Mouse (Mus musculus): ENCODE measurements around the gene Gm8773. TPM values are rescaled to one million over a fixed set of nuclear protein-coding genes. Genes with fewer than 3 reads are reported as not detected.

The Gm8773 gene
- 14.4 and 14.7 TPM in 2 replicates for polyA plus RNA-seq (2015; fragmentation: Nextera tagmentation; extraction: Ambion mirVana)

GRCm38 (mm10) chr5:5573749-5574317, at the start of gene Gm8773:
Gene Gm8773 (plus strand): TSS chr5:5573799.
- H3K27ac ChIP-seq (replicated peaks), result no peak within 1 kb of the TSS
- WGBS, result 1% methylated on average over 24 of the region's 24 CpGs

GRCm38 (mm10) chr5:5533656-5534420, 39.8 kb upstream of the Gm8773 start:
- Histone ChIP-seq H3K36me3 (peaks cover 9% of the 10 kb centered on the region), H3K4me2 (no peak overlapping the region), H3K9me3 (no peaks in the 10 kb centered on the region), H3K9ac (no peak overlapping the region), H3K27ac (replicated peaks) (no peak overlapping the region), H3K4me1 (replicated peaks) (no peaks in the 10 kb centered on the region), H3K4me3 (no peak overlapping the region), H3K27me3 (no peaks in the 10 kb centered on the region)
- ATAC-seq (ENCODE audit: low read depth), result no peak
- WGBS, result 93% methylated on average over 3 of the region's 3 CpGs

More at GRCm38 (mm10) chr5:5573749-5574317, at the start of gene Gm8773:
- Histone ChIP-seq H3K4me3 (peak within 1 kb of the TSS; percentile 45), H3K9me3 (no peaks in the 10 kb centered on the region), H3K27me3 (no peaks in the 10 kb centered on the region; the same call in 1 of the 2 replicates), H3K36me3 (no peaks in the 10 kb centered on the region), H3K4me1 (replicated peaks) (peaks cover 4% of the 10 kb centered on the region; the same call in 1 of the 2 replicates), H3K9ac (peak within 1 kb of the TSS; percentile 61), H3K4me2 (peak within 1 kb of the TSS; percentile 65)
- ATAC-seq (ENCODE audit: low read depth), result peak; percentile 90

GRCm38 (mm10) chr5:5536131-5536530, 37.5 kb upstream of the Gm8773 start:
- H3K4me1 ChIP-seq (replicated peaks), result no peaks in the 10 kb centered on the region
- H3K4me3 ChIP-seq, result no peak overlapping the region
- WGBS, result 96% methylated on average over 1 of the region's 1 CpGs
- H3K27me3 ChIP-seq, result no peaks in the 10 kb centered on the region
- no peak overlapping the region for H3K9ac ChIP-seq
- no peak overlapping the region for H3K4me2 ChIP-seq
- no peaks in the 10 kb centered on the region for H3K9me3 ChIP-seq
- H3K36me3 ChIP-seq, result peaks cover 23% of the 10 kb centered on the region
- H3K27ac ChIP-seq (replicated peaks), result no peak overlapping the region
- ATAC-seq (ENCODE audit: low read depth), result no peak

- 87% methylated on average over 3 of the region's 3 CpGs for WGBS
- no peak overlapping the region for H3K9ac ChIP-seq
- no peak overlapping the region for H3K4me3 ChIP-seq
- peaks cover 52% of the 10 kb centered on the region for H3K36me3 ChIP-seq
- no peak overlapping the region for H3K4me2 ChIP-seq
- H3K27me3 ChIP-seq, result no peaks in the 10 kb centered on the region
- no peak overlapping the region for H3K27ac ChIP-seq (replicated peaks)
- no peak for ATAC-seq (ENCODE audit: low read depth)
- no peaks in the 10 kb centered on the region for H3K4me1 ChIP-seq (replicated peaks)
- no peaks in the 10 kb centered on the region for H3K9me3 ChIP-seq
Measured at GRCm38 (mm10) chr5:5539771-5540170, 33.8 kb upstream of the Gm8773 start.

GRCm38 (mm10) chr5:5540385-5540784, 33.2 kb upstream of the Gm8773 start:
- Histone ChIP-seq H3K4me3 (no peak overlapping the region), H3K27ac (replicated peaks) (no peak overlapping the region), H3K9me3 (no peaks in the 10 kb centered on the region), H3K36me3 (peaks cover 53% of the 10 kb centered on the region), H3K4me2 (no peak overlapping the region), H3K27me3 (no peaks in the 10 kb centered on the region), H3K4me1 (replicated peaks) (no peaks in the 10 kb centered on the region), H3K9ac (no peak overlapping the region)
- 78% methylated on average over 3 of the region's 3 CpGs for whole genome bisulfite sequencing
- no peak for ATAC-seq (ENCODE audit: low read depth)

GRCm38 (mm10) chr5:5551110-5551509, 22.5 kb upstream of the Gm8773 start:
- H3K36me3 ChIP-seq, result peaks cover 63% of the 10 kb centered on the region
- ATAC-seq (ENCODE audit: low read depth), result no peak
- no peak overlapping the region for H3K4me2 ChIP-seq
- H3K27ac ChIP-seq (replicated peaks), result no peak overlapping the region
- H3K9me3 ChIP-seq, result no peaks in the 10 kb centered on the region
- no peaks in the 10 kb centered on the region for H3K4me1 ChIP-seq (replicated peaks)
- WGBS, result 100% methylated on average over 1 of the region's 1 CpGs
- H3K9ac ChIP-seq, result no peak overlapping the region
- H3K27me3 ChIP-seq, result no peaks in the 10 kb centered on the region
- no peak overlapping the region for H3K4me3 ChIP-seq

- Histone ChIP-seq H3K4me2 (peak within 1 kb of the TSS; percentile 67), H3K27me3 (no peaks in the 10 kb centered on the region), H3K27ac (replicated peaks) (peak within 1 kb of the TSS; percentile 80), H3K9me3 (no peaks in the 10 kb centered on the region), H3K4me1 (replicated peaks) (peaks cover 18% of the 10 kb centered on the region), H3K36me3 (peaks cover 11% of the 10 kb centered on the region), H3K4me3 (peak within 1 kb of the TSS; percentile 70), H3K9ac (peak within 1 kb of the TSS; percentile 77)
- under 1% methylated on average over 43 of the region's 43 CpGs for WGBS
- peak; percentile 100 for ATAC-seq (ENCODE audit: low read depth)
Measured at GRCm38 (mm10) chr5:5559079-5559740, 14.4 kb upstream of the Gm8773 start, which contains the start of gene Gtpbp10. Gene Gtpbp10 (minus strand): TSS chr5:5559538.

GRCm38 (mm10) chr5:5559798-5560197, 13.8 kb upstream of the Gm8773 start:
- peak overlapping the region; percentile 77 for H3K9ac ChIP-seq
- H3K27ac ChIP-seq (replicated peaks), result peak overlapping the region; percentile 80

GRCm38 (mm10) chr5:5561041-5561706, 12.4 kb upstream of the Gm8773 start:
- Histone ChIP-seq H3K4me2 (no peak overlapping the region), H3K27ac (replicated peaks) (no peak overlapping the region), H3K36me3 (no peaks in the 10 kb centered on the region), H3K4me3 (no peak overlapping the region), H3K9me3 (no peaks in the 10 kb centered on the region), H3K4me1 (replicated peaks) (peaks cover 18% of the 10 kb centered on the region), H3K27me3 (no peaks in the 10 kb centered on the region), H3K9ac (no peak overlapping the region)
- 73% methylated on average over 4 of the region's 4 CpGs for WGBS
- ATAC-seq (ENCODE audit: low read depth), result no peak

More at GRCm38 (mm10) chr5:5559798-5560197, 13.8 kb upstream of the Gm8773 start:
- 48% methylated on average over 8 of the region's 8 CpGs for WGBS
- peak; percentile 28; the same call in 1 of the 2 replicates for ATAC-seq (ENCODE audit: low read depth)
- Histone ChIP-seq H3K9me3 (no peaks in the 10 kb centered on the region), H3K4me3 (peak overlapping the region; percentile 70), H3K4me1 (replicated peaks) (peaks cover 18% of the 10 kb centered on the region), H3K27me3 (no peaks in the 10 kb centered on the region), H3K36me3 (peaks cover 5% of the 10 kb centered on the region), H3K4me2 (peak overlapping the region; percentile 67)

- WGBS, result 76% methylated on average over 3 of the region's 3 CpGs
- H3K9ac ChIP-seq, result no peak overlapping the region
- H3K27me3 ChIP-seq, result no peaks in the 10 kb centered on the region
- no peaks in the 10 kb centered on the region for H3K9me3 ChIP-seq
- peaks cover 18% of the 10 kb centered on the region for H3K4me1 ChIP-seq (replicated peaks)
- H3K36me3 ChIP-seq, result no peaks in the 10 kb centered on the region
- H3K4me3 ChIP-seq, result no peak overlapping the region
- H3K27ac ChIP-seq (replicated peaks), result no peak overlapping the region
- ATAC-seq (ENCODE audit: low read depth), result no peak
- H3K4me2 ChIP-seq, result no peak overlapping the region
Measured at GRCm38 (mm10) chr5:5562435-5562834, 11.2 kb upstream of the Gm8773 start.

GRCm38 (mm10) chr5:5587686-5588085, 14.1 kb downstream of the Gm8773 start:
- no peaks in the 10 kb centered on the region for H3K36me3 ChIP-seq
- no peak for ATAC-seq (ENCODE audit: low read depth)
- H3K9ac ChIP-seq, result no peak overlapping the region
- H3K27ac ChIP-seq (replicated peaks), result no peak overlapping the region
- H3K9me3 ChIP-seq, result 0 out of 2 replicates have a peak, but pooled peaks cover 4% of the 10 kb centered on the region
- H3K4me2 ChIP-seq, result no peak overlapping the region
- no peaks in the 10 kb centered on the region for H3K4me1 ChIP-seq (replicated peaks)
- WGBS, result 83% methylated on average over 3 of the region's 3 CpGs
- H3K4me3 ChIP-seq, result no peak overlapping the region
- H3K27me3 ChIP-seq, result no peaks in the 10 kb centered on the region
